Mouse (Mus musculus): ENCODE measurements at regions not wholly inside any gene's neighbourhood (a gene's known extent, or its start where the extent isn't known, plus 50 kb on each side); places are given as distances from the start of the nearest gene placed in this dataset.
A peak's percentile ranks its signal among the peaks of the same experiment; 100 is the strongest.

GRCm38 (mm10) chr13:86657051-86657450, 610.3 kb upstream of the Cox7c start:
- DNase-seq = no peak

GRCm38 (mm10) chr13:86621761-86622160, 575.1 kb upstream of the Cox7c start:
- DNase-seq = no peak

- no peak for DNase-seq
These were observed 555.3 kb upstream of the Cox7c start for GRCm38 (mm10) chr13:86602015-86602414.

GRCm38 (mm10) chr13:86595126-86595525, 548.4 kb upstream of the Cox7c start:
- DNase-seq = peak; percentile 28

DNA sequence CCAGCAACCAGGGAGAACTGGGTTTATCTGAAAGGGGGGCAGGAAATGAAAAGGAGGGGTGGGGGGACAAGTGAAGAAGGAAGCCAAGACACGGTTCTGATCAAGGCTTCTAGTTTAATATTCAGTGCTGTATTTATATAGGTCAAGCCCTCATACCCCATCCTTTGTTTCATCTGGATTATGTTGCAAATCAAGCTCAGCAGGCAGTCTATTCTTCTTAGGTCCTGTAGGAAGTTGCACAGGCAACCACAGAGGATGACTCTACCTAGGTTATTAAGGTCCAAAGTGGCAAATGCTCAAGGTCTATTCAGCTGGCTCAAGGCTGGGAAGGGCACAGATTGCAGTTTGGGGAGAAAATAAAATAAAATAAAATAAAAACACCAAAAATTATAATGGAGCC, 525.2 kb upstream of the Cox7c start:
- DNase-seq = no peak

GRCm38 (mm10) chr13:86555596-86555995, 508.9 kb upstream of the Cox7c start:
- DNase-seq = no peak
